Mouse (Mus musculus): ENCODE measurements at regions not wholly inside any gene's neighbourhood (a gene's known extent, or its start where the extent isn't known, plus 50 kb on each side); places are given as distances from the start of the nearest gene placed in this dataset.

DNA sequence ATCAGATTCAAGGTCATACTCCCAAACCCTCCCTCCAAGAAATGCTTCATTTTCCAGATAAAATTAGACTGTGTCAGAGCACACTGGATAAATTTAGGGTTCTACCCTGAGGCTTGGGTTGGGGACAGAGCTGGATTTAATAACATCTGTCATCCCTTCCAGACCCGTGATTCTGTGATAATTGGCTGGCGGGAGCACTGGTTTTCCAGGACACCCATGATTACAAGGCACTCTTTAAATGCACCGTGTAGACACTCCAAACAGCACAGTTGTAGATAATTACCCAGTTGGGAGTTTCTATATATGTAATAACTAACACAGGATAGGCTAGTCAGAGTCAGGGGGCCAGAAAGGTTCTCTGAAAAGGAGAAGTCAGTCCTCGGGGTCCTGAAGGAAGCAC, 108.4 kb upstream of the Nebl start:
- TF ChIP-seq TAL1 (conservative IDR thresholded peaks at IDR 0.05; ENCODE audit: low read depth, low read length) (no peak), GATA1 (IDR thresholded peaks at IDR 0.05; ENCODE audit: borderline replicate concordance, low read length) (no peak)
